Mouse (Mus musculus) heart, postnatal 14 days (tissue): ENCODE measurements around the gene Dhh. TPM values are rescaled to one million over a fixed set of nuclear protein-coding genes. Genes with fewer than 3 reads are reported as not detected.
A peak's percentile ranks its signal among the peaks of the same experiment; 100 is the strongest.

Experiments
- DNase-seq, 2 experiments: peaks; one replicate each; pipeline ENCODE4 v3.0.0; 2021 to 2022
- intact Hi-C: fragments of 180-260 bp; cut with DNase I; formaldehyde crosslinking; loops from one replicate; pipeline ENCODE4 v1.15.1; 2025
- total RNA-seq, 2 experiments: library from RNA; stranded (reverse); gene quantifications; 2 replicates each; pipeline ENCODE4 v1.2.3; 2021

Gene Dhh
- total RNA-seq, 2 experiments from 2014 or later: 2.0 to 2.7 TPM

GRCm38 (mm10) chr15:98917538-98918498 is 19.5 kb upstream of the Dhh start, which contains the start of gene Lmbr1l:
Lmbr1l (minus strand) TSS chr15:98918231.
- peak; percentile 98 to 99 for DNase-seq
- intact Hi-C loops: no loop called here

- intact Hi-C loops: no loop called here
- no peak for DNase-seq
Measured at GRCm38 (mm10) chr15:98917091-98917490, 18.8 kb upstream of the Dhh start.

GRCm38 (mm10) chr15:98916016-98916415 is 17.7 kb upstream of the Dhh start:
- intact Hi-C loops: no loop called here
- DNase-seq: no peak

GRCm38 (mm10) chr15:98914903-98915302 is 16.6 kb upstream of the Dhh start:
- intact Hi-C loops: no loop called here
- DNase-seq: no peak

- DNase-seq: peak; percentile 42 to 55
- intact Hi-C loops: no loop called here
Measured at GRCm38 (mm10) chr15:98904692-98905091, 6.4 kb upstream of the Dhh start.

GRCm38 (mm10) chr15:98902600-98902999 is 4.3 kb upstream of the Dhh start:
- intact Hi-C loops: loop anchor here (2.0 kb wide), 1 partner anchor 26 kb away; no protein-coding TSS in a partner anchor
- no peak for DNase-seq

- DNase-seq: no peak
- intact Hi-C loops: no loop called here
Measured at GRCm38 (mm10) chr15:98901530-98901929, 3.2 kb upstream of the Dhh start.

- DNase-seq: peak; percentile 48 to 50
- intact Hi-C loops: no loop called here
Measured at GRCm38 (mm10) chr15:98897495-98897894, 845 bp downstream of the Dhh start.

- DNase-seq: peak; percentile 49 to 58
- intact Hi-C loops: no loop called here
Measured at GRCm38 (mm10) chr15:98895635-98896589, 2.4 kb downstream of the Dhh start.

GRCm38 (mm10) chr15:98894746-98895634 is 3.4 kb downstream of the Dhh start:
- intact Hi-C loops: no loop called here

GRCm38 (mm10) chr15:98893940-98894745 is 4.2 kb downstream of the Dhh start, which contains the start of gene Rhebl1:
Rhebl1 (minus strand) TSS chr15:98894540.
- peak; percentile 48 to 55 for DNase-seq
- intact Hi-C loops: no loop called here

More at GRCm38 (mm10) chr15:98894746-98895634, 3.4 kb downstream of the Dhh start:
- no peak for DNase-seq

- no peak for DNase-seq
- intact Hi-C loops: no loop called here
Measured at GRCm38 (mm10) chr15:98893036-98893435, 5.3 kb downstream of the Dhh start.

GRCm38 (mm10) chr15:98891907-98892606 is 6.3 kb downstream of the Dhh start:
- intact Hi-C loops: loop anchor here (1.0 kb wide), 2 partner anchors 36 to 102 kb away; no protein-coding TSS in a partner anchor
- DNase-seq: peak; percentile 54 to 73

- intact Hi-C loops: no loop called here
- DNase-seq: no peak
Measured at GRCm38 (mm10) chr15:98891198-98891742, 7.1 kb downstream of the Dhh start.

- no peak for DNase-seq
- intact Hi-C loops: no loop called here
Measured at GRCm38 (mm10) chr15:98887526-98887925, 10.8 kb downstream of the Dhh start.

GRCm38 (mm10) chr15:98886667-98887387 is 11.5 kb downstream of the Dhh start:
- intact Hi-C loops: no loop called here
- DNase-seq: no peak

- DNase-seq: no peak
- intact Hi-C loops: no loop called here
Measured at GRCm38 (mm10) chr15:98884106-98884505, 14.2 kb downstream of the Dhh start.
